Mouse (Mus musculus) layer of hippocampus, adult 18-20 months (tissue): ENCODE measurements around the gene Ralb. TPM values are rescaled to one million over a fixed set of nuclear protein-coding genes. Genes with fewer than 3 reads are reported as not detected.

Experiments
- DNase-seq, 2 experiments: peaks; one replicate each; pipeline ENCODE4 v3.0.0; 2022; ENCODE audit warnings: low spot score in 2 of 2
- long read RNA-seq: library from polyadenylated mRNA; stranded (forward); transcript quantifications from one replicate; pipeline ENCODE4 v2.0.0, GENCODE M21; 2021
- total RNA-seq, 2 experiments: library from RNA; stranded (reverse); gene quantifications; 2 replicates each; pipeline ENCODE4 v1.2.3; 2021

The Ralb gene
- total RNA-seq = 10 to 100 TPM; 20.8 to 21.0 TPM
- long read RNA-seq, transcript Ralb-201 (5 exons, 2,289 nt) = major isoform, 36 of 40 reads
- long read RNA-seq, partial matches to known transcripts = 2 of 40 reads
- long read RNA-seq, other reads (novel, unspliced or antisense) = 2 of 40 reads

GRCm38 (mm10) chr1:119504260-119505062 is at the start of gene Ralb:
Gene Ralb, minus strand, starts transcription at chr1:119504794.
- DNase-seq = peak; percentile 96 to 98

GRCm38 (mm10) chr1:119551651-119552050 is 47.1 kb upstream of the Ralb start:
- DNase-seq = no peak

GRCm38 (mm10) chr1:119550064-119550463 is 45.5 kb upstream of the Ralb start:
- DNase-seq = no peak

GRCm38 (mm10) chr1:119549327-119549689 is 44.7 kb upstream of the Ralb start:
- DNase-seq = no peak

- DNase-seq = peak; percentile 77 to 88
These were observed 44.2 kb upstream of the Ralb start for GRCm38 (mm10) chr1:119548668-119549326.

- DNase-seq = no peak
These were observed 41.9 kb upstream of the Ralb start for GRCm38 (mm10) chr1:119546490-119546889.

GRCm38 (mm10) chr1:119545671-119546070 is 41.1 kb upstream of the Ralb start:
- DNase-seq = no peak

GRCm38 (mm10) chr1:119545164-119545563 is 40.6 kb upstream of the Ralb start:
- no peak for DNase-seq

- no peak for DNase-seq
These were observed 40.1 kb upstream of the Ralb start for GRCm38 (mm10) chr1:119544611-119545155.

- no peak for DNase-seq
These were observed 38.7 kb upstream of the Ralb start for GRCm38 (mm10) chr1:119543316-119543715.

GRCm38 (mm10) chr1:119541570-119541969 is 37.0 kb upstream of the Ralb start:
- no peak for DNase-seq

- no peak for DNase-seq
These were observed 36.4 kb upstream of the Ralb start for GRCm38 (mm10) chr1:119540836-119541557.

- no peak for DNase-seq
These were observed 34.7 kb upstream of the Ralb start for GRCm38 (mm10) chr1:119539252-119539651.

- DNase-seq = no peak
These were observed 33.1 kb upstream of the Ralb start for GRCm38 (mm10) chr1:119537651-119538050.

- no peak for DNase-seq
These were observed 31.5 kb upstream of the Ralb start for GRCm38 (mm10) chr1:119536122-119536521.

- no peak for DNase-seq
These were observed 29.7 kb upstream of the Ralb start for GRCm38 (mm10) chr1:119534341-119534740.

GRCm38 (mm10) chr1:119533093-119533805 is 28.7 kb upstream of the Ralb start:
- DNase-seq = peak in 1 of 2 experiments; percentile 18

GRCm38 (mm10) chr1:119532165-119532564 is 27.6 kb upstream of the Ralb start:
- DNase-seq = no peak

GRCm38 (mm10) chr1:119530941-119531340 is 26.3 kb upstream of the Ralb start:
- no peak for DNase-seq

- DNase-seq = peak; percentile 82 to 85
These were observed 21.3 kb upstream of the Ralb start, which contains the start of gene Tmem185b for GRCm38 (mm10) chr1:119525689-119526591. Gene Tmem185b, plus strand, starts transcription at chr1:119526160.
